Mouse (Mus musculus) liver, embryonic 11.5 days (tissue): ENCODE measurements at regions not wholly inside any gene's neighbourhood (a gene's known extent, or its start where the extent isn't known, plus 50 kb on each side); places are given as distances from the start of the nearest gene placed in this dataset.

Experiments used
- ATAC-seq: fragments of 200-750 bp; cut with Nextera tagmentation; replicated peaks from 2 replicates; pipeline ENCODE4 v1.8.0; 2017; ENCODE audit warnings: moderate number of reproducible peaks, mild to moderate bottlenecking, moderate TSS enrichment, moderate library complexity; ENCODE audit not compliant: low FRiP score
- DNase-seq: peaks from one replicate; pipeline ENCODE4 v3.0.0-alpha.2; 2017; ENCODE audit warnings: low spot score
- H3K27ac ChIP-seq: fragments of 300-500 bp; sonication (generic); 2 replicates; pipeline ENCODE4 v1.5.1; 2014; ENCODE audit warnings: mild to moderate bottlenecking, low read depth, low read length, control low read depth
- H3K27me3 ChIP-seq: fragments of 300-500 bp; sonication (generic); replicated peaks from 2 replicates; pipeline ENCODE4 v1.6.1; 2014; ENCODE audit warnings: low read length, mixed read lengths; ENCODE audit not compliant: control insufficient read depth, insufficient read depth
- H3K36me3 ChIP-seq: fragments of 300-500 bp; sonication (generic); 2 replicates; pipeline ENCODE4 v1.6.1; 2014; ENCODE audit warnings: mild to moderate bottlenecking, low read length, moderate library complexity, mixed read lengths; ENCODE audit not compliant: control insufficient read depth, insufficient read depth
- H3K4me1 ChIP-seq: fragments of 300-500 bp; sonication (generic); replicated peaks from 2 replicates; pipeline ENCODE4 v1.6.1; 2014; ENCODE audit warnings: low read length, mixed read lengths; ENCODE audit not compliant: control insufficient read depth, insufficient read depth
- H3K4me2 ChIP-seq: fragments of 300-500 bp; sonication (generic); 2 replicates; pipeline ENCODE4 v1.6.1; 2014; ENCODE audit warnings: mild to moderate bottlenecking, control low read depth, moderate library complexity
- H3K4me3 ChIP-seq: fragments of 300-500 bp; sonication (generic); 2 replicates; pipeline ENCODE4 v1.5.1; 2014; ENCODE audit warnings: low read depth, low read length, control low read depth
- H3K9ac ChIP-seq: fragments of 300-500 bp; sonication (generic); 2 replicates; pipeline ENCODE4 v1.6.1; 2014; ENCODE audit warnings: low read depth, low read length, control low read depth
- H3K9me3 ChIP-seq: fragments of 300-500 bp; sonication (generic); 2 replicates; pipeline ENCODE4 v1.6.1; 2016; ENCODE audit warnings: low read length, inconsistent platforms, mixed read lengths; ENCODE audit not compliant: control insufficient read depth
- WGBS: fragments of 180-500 bp; shearing (Covaris S2); extraction: QIAGEN DNeasy Blood & Tissue Kit; methylation state at CpG from one replicate; pipeline ENCODE4 v1.1.7; 2014; 5-methylcytosine and 5-hydroxymethylcytosine counted together

- no peak overlapping the region for H3K27ac ChIP-seq
- H3K36me3 ChIP-seq: no peaks in the 10 kb centered on the region
- H3K4me2 ChIP-seq: no peak overlapping the region
- no peak for ATAC-seq
- H3K27me3 ChIP-seq: 0 out of 2 replicates have a peak, but pooled peaks cover 3% of the 10 kb centered on the region
- H3K9ac ChIP-seq: no peak overlapping the region
- no peaks in the 10 kb centered on the region for H3K9me3 ChIP-seq
- no peaks in the 10 kb centered on the region for H3K4me1 ChIP-seq
- no peak for DNase-seq
- H3K4me3 ChIP-seq: no peak overlapping the region
- WGBS: 45% methylated on average over 16 of the region's 16 CpGs
Measured at GRCm38 (mm10) chr9:46702053-46702900, 296.3 kb upstream of the Gm4791 start.

GRCm38 (mm10) chr9:46696171-46696570 lies 302.4 kb upstream of the Gm4791 start:
- Histone ChIP-seq H3K4me3 (no peak overlapping the region), H3K27me3 (no peaks in the 10 kb centered on the region), H3K9ac (no peak overlapping the region), H3K9me3 (no peaks in the 10 kb centered on the region), H3K4me1 (no peaks in the 10 kb centered on the region), H3K36me3 (no peaks in the 10 kb centered on the region), H3K27ac (no peak overlapping the region), H3K4me2 (no peak overlapping the region)
- DNase-seq (no peak), ATAC-seq (no peak)
- 61% methylated on average over 2 of the region's 2 CpGs for WGBS

- Histone ChIP-seq H3K9me3 (no peaks in the 10 kb centered on the region), H3K9ac (no peak overlapping the region), H3K27me3 (no peaks in the 10 kb centered on the region), H3K4me2 (no peak overlapping the region), H3K4me3 (no peak overlapping the region), H3K4me1 (no peaks in the 10 kb centered on the region), H3K36me3 (no peaks in the 10 kb centered on the region), H3K27ac (no peak overlapping the region)
- DNase-seq (no peak), ATAC-seq (no peak)
- 73% methylated on average over 5 of the region's 5 CpGs for WGBS
Measured at GRCm38 (mm10) chr9:46689331-46689730, 309.2 kb upstream of the Gm4791 start.

GRCm38 (mm10) chr9:46684113-46684850 lies 314.3 kb upstream of the Gm4791 start:
- no peak for ATAC-seq
- 86% methylated on average over 15 of the region's 15 CpGs for WGBS

GRCm38 (mm10) chr9:46672050-46672449 lies 326.5 kb upstream of the Gm4791 start:
- H3K4me3 ChIP-seq: no peak overlapping the region
- H3K9ac ChIP-seq: no peak overlapping the region
- H3K36me3 ChIP-seq: no peaks in the 10 kb centered on the region
- no peaks in the 10 kb centered on the region for H3K9me3 ChIP-seq
- no peaks in the 10 kb centered on the region for H3K27me3 ChIP-seq
- ATAC-seq: no peak
- H3K4me2 ChIP-seq: no peak overlapping the region
- no peak overlapping the region for H3K27ac ChIP-seq
- DNase-seq: no peak
- 27% methylated on average over 3 of the region's 3 CpGs for WGBS
- H3K4me1 ChIP-seq: no peaks in the 10 kb centered on the region

More at GRCm38 (mm10) chr9:46684113-46684850, 314.3 kb upstream of the Gm4791 start:
- Histone ChIP-seq H3K27me3 (no peaks in the 10 kb centered on the region), H3K9ac (no peak overlapping the region), H3K4me3 (no peak overlapping the region), H3K4me1 (no peaks in the 10 kb centered on the region), H3K36me3 (no peaks in the 10 kb centered on the region), H3K27ac (no peak overlapping the region), H3K9me3 (no peaks in the 10 kb centered on the region), H3K4me2 (no peak overlapping the region)
- DNase-seq: no peak

GRCm38 (mm10) chr9:46654422-46654821 lies 334.6 kb upstream of the 4931429L15Rik start:
- Histone ChIP-seq H3K4me1 (no peaks in the 10 kb centered on the region), H3K27me3 (no peaks in the 10 kb centered on the region), H3K27ac (no peak overlapping the region), H3K9ac (no peak overlapping the region), H3K36me3 (no peaks in the 10 kb centered on the region), H3K4me3 (no peak overlapping the region), H3K9me3 (no peaks in the 10 kb centered on the region), H3K4me2 (no peak overlapping the region)
- DNase-seq (no peak), ATAC-seq (no peak)
- WGBS: 77% methylated on average over 8 of the region's 8 CpGs

GRCm38 (mm10) chr9:46647238-46647922 lies 327.6 kb upstream of the 4931429L15Rik start:
- no peaks in the 10 kb centered on the region for H3K36me3 ChIP-seq
- H3K9ac ChIP-seq: no peak overlapping the region
- no peaks in the 10 kb centered on the region for H3K27me3 ChIP-seq
- 68% methylated on average over 9 of the region's 9 CpGs for WGBS
- no peaks in the 10 kb centered on the region for H3K9me3 ChIP-seq
- no peaks in the 10 kb centered on the region for H3K4me1 ChIP-seq
- H3K27ac ChIP-seq: no peak overlapping the region
- H3K4me2 ChIP-seq: no peak overlapping the region
- DNase-seq (no peak), ATAC-seq (no peak)
- no peak overlapping the region for H3K4me3 ChIP-seq

GRCm38 (mm10) chr9:46645469-46645884 lies 325.7 kb upstream of the 4931429L15Rik start:
- Histone ChIP-seq H3K9ac (no peak overlapping the region), H3K4me1 (no peaks in the 10 kb centered on the region), H3K27ac (no peak overlapping the region), H3K27me3 (no peaks in the 10 kb centered on the region), H3K36me3 (no peaks in the 10 kb centered on the region), H3K4me2 (no peak overlapping the region), H3K4me3 (no peak overlapping the region), H3K9me3 (no peaks in the 10 kb centered on the region)
- 55% methylated on average over 7 of the region's 7 CpGs for WGBS
- ATAC-seq: no peak
- DNase-seq: no peak
